Mouse (Mus musculus) G1E (cell line): ENCODE results near the gene Pld1. TPM values are rescaled to one million over a fixed set of nuclear protein-coding genes. Genes with fewer than 3 reads are reported as not detected.
"Not testable (repeated sequence)": the region's sequence is repeated elsewhere in the genome, so short reads cannot be mapped to it uniquely, and the experiment has no call there.

ENCODE experiments used
- ATAC-seq: 2 replicates; pipeline ENCODE4 v1.8.0; 2016; ENCODE audit warnings: mild to moderate bottlenecking; ENCODE audit not compliant: insufficient number of reproducible peaks, poor library complexity, low FRiP score, severe bottlenecking; ENCODE audit errors: extremely low read depth
- DNase-seq: peaks from one replicate; pipeline ENCODE4 v3.0.0; 2012; ENCODE audit warnings: low spot score
- H3K27me3 ChIP-seq: 2 replicates; pipeline ENCODE4 v1.6.1; 2012; ENCODE audit warnings: mild to moderate bottlenecking, low read length, inconsistent platforms; ENCODE audit not compliant: insufficient read depth
- H3K36me3 ChIP-seq: replicated peaks from 2 replicates; pipeline ENCODE3; 2012; ENCODE audit warnings: mild to moderate bottlenecking, inconsistent platforms
- H3K4me1 ChIP-seq: 2 replicates; pipeline ENCODE4 v1.6.1; 2012; ENCODE audit warnings: low read depth, low read length, inconsistent platforms, mixed read lengths; ENCODE audit not compliant: insufficient read depth
- H3K4me3 ChIP-seq: 2 replicates; pipeline ENCODE4 v1.5.1; 2012; ENCODE audit warnings: low read depth, mild to moderate bottlenecking, inconsistent platforms, low read length, moderate library complexity, mixed read lengths
- H3K9me3 ChIP-seq: replicated peaks from 2 replicates; pipeline ENCODE4 v1.6.1; 2012; ENCODE audit warnings: inconsistent platforms
- CTCF ChIP-seq: IDR thresholded peaks from 2 replicates; pipeline ENCODE4 v1.5.1; 2012; ENCODE audit warnings: low read depth, low read length, inconsistent platforms, mixed read lengths
- GATA1 ChIP-seq: IDR thresholded peaks from 2 replicates; pipeline ENCODE4 v1.6.1; 2012; ENCODE audit warnings: borderline replicate concordance, low read length, inconsistent platforms, mixed read lengths
- GATA2 ChIP-seq: IDR thresholded peaks from 2 replicates; pipeline ENCODE4 v1.6.1; 2012; ENCODE audit warnings: low read depth, low read length, inconsistent platforms, borderline replicate concordance
- POLR2AphosphoS5 ChIP-seq: IDR thresholded peaks from 2 replicates; pipeline ENCODE4 v1.6.1; 2012; ENCODE audit warnings: low read depth, low read length, inconsistent platforms; ENCODE audit not compliant: insufficient replicate concordance
- TAL1 ChIP-seq: conservative IDR thresholded peaks from 2 replicates; pipeline ENCODE4 v1.6.1; 2012; ENCODE audit warnings: low read depth, low read length, inconsistent platforms, mixed read lengths
- polyA plus RNA-seq: library from polyadenylated mRNA; stranded (reverse); fragments of >175 nt; gene quantifications from 2 replicates; pipeline ENCODE4 v1.2.3, GENCODE M21; 2012
- total RNA-seq, 2 experiments: library from RNA; stranded (forward) in 1 of 2; stranded (reverse) in 1 of 2; fragments of 200-1000 nt in 1 of 2; fragments of >200 nt in 1 of 2; fragmentation: Nextera tagmentation in 1 of 2; gene quantifications; 2 replicates each; pipeline ENCODE4 v1.2.3; 2014 to 2017

Pld1 gene
- total and polyA plus RNA-seq, 3 experiments, result 0.38 to 0.82 TPM; not detected in 1

DNA sequence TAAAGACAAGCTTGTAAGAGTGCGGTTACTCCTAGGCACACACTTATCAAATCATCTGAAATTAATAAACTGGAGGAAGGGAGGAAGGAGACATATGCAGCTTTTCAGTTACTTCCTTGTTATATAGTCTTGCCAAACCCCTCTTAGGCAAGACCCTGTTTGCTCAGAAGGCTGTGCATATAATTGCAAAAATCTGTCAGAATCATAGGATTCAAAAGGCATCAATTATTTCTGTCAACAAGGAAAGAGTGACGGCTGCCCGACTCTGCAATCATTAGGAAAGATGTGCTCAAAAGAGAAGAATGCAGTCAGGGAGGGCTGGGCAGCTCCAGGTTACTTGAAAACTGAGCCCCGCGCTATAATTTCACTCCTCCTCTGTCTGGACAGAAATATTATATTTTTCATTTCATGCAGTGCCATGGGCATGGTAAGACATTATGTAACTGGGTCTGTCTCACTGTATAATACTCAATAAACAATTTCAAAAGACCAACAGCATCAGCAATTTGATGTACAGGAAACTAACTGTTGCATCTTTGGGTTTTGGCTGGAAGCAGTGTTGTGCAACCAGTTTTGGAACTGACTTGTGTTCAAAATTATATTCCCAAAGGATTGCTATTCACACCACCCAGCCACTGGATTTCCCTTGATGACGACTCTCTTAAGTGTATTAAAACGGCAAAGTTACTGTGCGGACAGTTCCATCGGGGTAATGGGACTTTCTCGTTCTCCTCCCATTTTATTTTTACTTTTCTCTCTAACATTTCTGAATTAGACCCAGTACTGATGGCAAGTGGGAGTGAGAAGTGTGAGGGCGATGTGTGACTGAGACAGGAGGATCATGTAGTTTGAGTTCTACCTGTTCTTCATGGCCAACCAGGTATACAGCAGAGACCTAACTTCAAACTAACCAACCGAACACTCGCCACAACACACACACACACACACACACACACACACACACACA lies 1.1 kb upstream of the Pld1 start:
- Histone ChIP-seq H3K27me3 (peaks cover 3% of the 10 kb centered on the region; the same call in 1 of the 2 replicates), H3K36me3 (no peaks in the 10 kb centered on the region), H3K4me3 (no peak overlapping the region), H3K4me1 (no peaks in the 10 kb centered on the region), H3K9me3 (no peaks in the 10 kb centered on the region)
- ATAC-seq (no peak), DNase-seq (no peak)
- no peak for TF ChIP-seq TAL1

GRCm38 (mm10) chr3:27941634-27942033 lies 3.1 kb downstream of the Pld1 start:
- Histone ChIP-seq H3K4me1 (no peaks in the 10 kb centered on the region), H3K4me3 (no peak overlapping the region), H3K36me3 (no peaks in the 10 kb centered on the region), H3K27me3 (peaks cover 3% of the 10 kb centered on the region; the same call in 1 of the 2 replicates), H3K9me3 (no peaks in the 10 kb centered on the region)
- no peak for TF ChIP-seq GATA1
- TF ChIP-seq CTCF, result no peak
- no peak for TF ChIP-seq GATA2
- TF ChIP-seq POLR2AphosphoS5, result no peak
- no peak for TF ChIP-seq TAL1
- ATAC-seq (no peak), DNase-seq (no peak)

- no peaks in the 10 kb centered on the region for H3K4me1 ChIP-seq
- ATAC-seq, result no peak
- TF ChIP-seq GATA1 (no peak), CTCF (no peak), GATA2 (no peak), POLR2AphosphoS5 (no peak), TAL1 (no peak)
- no peaks in the 10 kb centered on the region for H3K36me3 ChIP-seq
- H3K4me3 ChIP-seq, result no peak overlapping the region
- H3K27me3 ChIP-seq, result peaks cover 3% of the 10 kb centered on the region; the same call in 1 of the 2 replicates
- no peaks in the 10 kb centered on the region for H3K9me3 ChIP-seq
- no peak for DNase-seq
Observed at GRCm38 (mm10) chr3:27942991-27943390, 4.5 kb downstream of the Pld1 start.

DNA sequence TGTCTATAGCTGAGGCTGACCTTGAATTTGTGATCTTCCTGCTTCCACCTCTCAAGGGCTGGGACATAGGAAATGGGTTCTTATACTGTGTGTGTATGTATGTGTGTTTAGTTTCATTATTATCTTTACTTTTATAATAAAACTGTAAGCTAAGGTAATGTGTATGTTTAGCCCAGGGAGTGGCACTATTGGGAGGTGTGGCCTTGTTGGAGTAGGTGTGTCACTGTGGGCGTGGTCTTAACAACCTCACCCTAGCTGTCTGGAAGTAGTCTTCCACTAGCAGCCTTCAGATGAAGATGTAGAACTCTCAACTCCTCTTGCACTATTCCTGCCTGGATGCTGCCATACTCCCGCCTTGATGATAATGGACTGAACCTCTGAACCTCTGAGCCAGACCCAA lies 6.9 kb downstream of the Pld1 start:
- H3K9me3 ChIP-seq, H3K4me3 ChIP-seq, H3K27me3 ChIP-seq, ATAC-seq, H3K4me1 ChIP-seq, DNase-seq, H3K36me3 ChIP-seq: not testable (repeated sequence)

GRCm38 (mm10) chr3:27949175-27949872 lies 10.8 kb downstream of the Pld1 start:
- TF ChIP-seq TAL1 (no peak), CTCF (no peak), POLR2AphosphoS5 (no peak), GATA1 (no peak)
- ATAC-seq, result no peak
- Histone ChIP-seq H3K27me3 (no peaks in the 10 kb centered on the region), H3K4me3 (no peak overlapping the region), H3K9me3 (no peaks in the 10 kb centered on the region), H3K4me1 (no peaks in the 10 kb centered on the region), H3K36me3 (no peaks in the 10 kb centered on the region)
- DNase-seq, result no peak

DNA sequence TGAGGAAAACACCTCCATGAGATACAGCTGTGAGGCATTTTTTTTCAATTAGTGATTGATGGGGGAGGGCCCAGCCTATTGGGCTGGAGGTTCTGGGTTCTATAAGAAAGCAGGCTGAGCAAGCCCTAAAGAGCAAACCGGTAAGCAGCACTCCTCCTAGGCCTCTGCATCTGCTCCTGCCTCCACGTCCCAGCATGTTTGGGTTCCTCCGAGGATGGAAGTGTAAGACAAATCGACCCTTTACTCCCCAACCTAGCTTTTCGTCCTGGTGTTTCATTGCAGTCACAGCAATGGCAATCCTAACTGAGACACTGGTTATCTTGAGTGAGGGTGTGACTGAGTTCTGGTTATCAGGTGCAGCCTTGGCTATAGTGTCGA lies 11.4 kb downstream of the Pld1 start:
- Histone ChIP-seq H3K4me3 (no peak overlapping the region), H3K9me3 (no peaks in the 10 kb centered on the region), H3K27me3 (no peaks in the 10 kb centered on the region), H3K36me3 (no peaks in the 10 kb centered on the region), H3K4me1 (no peaks in the 10 kb centered on the region)
- ATAC-seq (no peak), DNase-seq (no peak)
- TF ChIP-seq TAL1, result no peak
- TF ChIP-seq GATA1, result no peak
- TF ChIP-seq POLR2AphosphoS5, result no peak
- no peak for TF ChIP-seq GATA2
- TF ChIP-seq CTCF, result no peak
